21 mouse cellular contexts compared by ENCODE assay signal in genomic region chr6:137957630-137958029, GRCm38 (mm10).
"Had no signal": no experiment of that assay in that cellular context is flagged by ENCODE, and none has a peak within 500 bp of the region (broad histone marks: within the 10 kb centered on the region; RNA-seq: fewer than 3 reads in every experiment).

No protein-coding gene starts in this region.

- H3K4me1 ChIP-seq: limb, embryonic 13.5 days; liver, embryonic 12.5 days; liver, embryonic 15.5 days; lung, embryonic 15.5 days; megakaryocyte, embryonic 14.5 days; neural tube, embryonic 13.5 days; stomach, embryonic 15.5 days had no signal

- H3K4me3 ChIP-seq: layer of hippocampus, adult 2 months; limb, embryonic 13.5 days; liver, embryonic 12.5 days; liver, embryonic 15.5 days; lung, embryonic 15.5 days; megakaryocyte, embryonic 14.5 days; myocyte; neural tube, embryonic 13.5 days; stomach, embryonic 15.5 days had no signal

- H3K9me3 ChIP-seq: limb, embryonic 10.5 days; limb, embryonic 13.5 days; liver, embryonic 12.5 days; liver, embryonic 15.5 days; lung, embryonic 15.5 days; neural tube, embryonic 13.5 days; stomach, embryonic 15.5 days had no signal

- H3K36me3 ChIP-seq: limb, embryonic 10.5 days; limb, embryonic 13.5 days; liver, embryonic 12.5 days; liver, embryonic 15.5 days; lung, embryonic 15.5 days; neural tube, embryonic 13.5 days; stomach, embryonic 15.5 days had no signal

- H3K27me3 ChIP-seq: limb, embryonic 13.5 days; liver, embryonic 12.5 days; liver, embryonic 15.5 days; lung, embryonic 15.5 days; megakaryocyte, embryonic 14.5 days; neural tube, embryonic 13.5 days; stomach, embryonic 15.5 days had no signal

- H3K4me2 ChIP-seq: liver, embryonic 12.5 days; liver, embryonic 15.5 days; lung, embryonic 15.5 days; stomach, embryonic 15.5 days had no signal

- H3K27ac ChIP-seq: kidney, postnatal 0 days; layer of hippocampus, adult 2 months; limb, embryonic 13.5 days; liver, embryonic 12.5 days; liver, embryonic 15.5 days; lung, embryonic 15.5 days; neural tube, embryonic 13.5 days; stomach, embryonic 15.5 days had no signal

- DNase-seq: kidney, adult 2 months; kidney, postnatal 25 days; layer of hippocampus, adult 9-11 months; liver; lung, adult 18-20 months; lung, postnatal 10 days; lung, postnatal 36 days; right cerebral cortex, postnatal 25 days; spleen, adult 18-20 months; thymus, postnatal 25 days had no signal

- ATAC-seq: liver, embryonic 12.5 days had no signal

- H3K9ac ChIP-seq: limb, embryonic 13.5 days; liver, embryonic 12.5 days; liver, embryonic 15.5 days; lung, embryonic 15.5 days; neural tube, embryonic 13.5 days; stomach, embryonic 15.5 days had no signal
